Mouse (Mus musculus): ENCODE measurements around the gene 6030408B16Rik. TPM values are rescaled to one million over a fixed set of nuclear protein-coding genes. Genes with fewer than 3 reads are reported as not detected.

6030408B16Rik gene
- total and polyA plus RNA-seq, 2 experiments from 2014 or later: 0.22 TPM; not detected in 1

DNA sequence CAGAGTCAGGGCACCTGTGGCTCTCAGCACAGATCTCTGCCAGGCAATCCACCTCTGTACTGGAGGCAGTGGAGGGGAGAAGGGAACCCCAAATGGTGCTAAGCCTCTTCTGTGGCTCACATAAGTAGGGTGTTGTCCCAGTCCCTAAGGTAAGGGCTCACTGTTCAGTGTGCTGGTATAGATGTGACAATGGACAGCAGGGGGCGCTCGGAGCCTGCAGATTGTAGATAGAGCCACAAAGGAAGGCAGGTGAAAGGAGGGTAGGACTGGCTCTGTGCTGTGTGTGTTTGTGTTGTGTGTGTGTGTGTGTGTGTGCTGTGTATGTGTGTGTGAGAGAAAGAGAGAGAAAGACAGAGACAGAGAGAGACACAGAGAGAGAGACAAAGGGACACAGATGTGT, 46.5 kb downstream of the 6030408B16Rik start:
- Histone ChIP-seq H3K36me3 (ENCODE audit: insufficient read depth, low read length) (no peaks in the 10 kb centered on the region), H3K4me3 (ENCODE audit: low read depth, low read length) (no peak overlapping the region), H3K4me1 (ENCODE audit: insufficient read depth, low read length) (no peaks in the 10 kb centered on the region), H3K9ac (replicated peaks; ENCODE audit: low read length, poor library complexity, severe bottlenecking) (no peak overlapping the region), H3K27me3 (ENCODE audit: insufficient read depth, low read length) (no peaks in the 10 kb centered on the region), H3K27ac (ENCODE audit: low read depth, low read length) (no peak overlapping the region), H3K9me3 (ENCODE audit: low read length) (no peaks in the 10 kb centered on the region), H3K4me2 (ENCODE audit: low read depth, low read length, poor library complexity, severe bottlenecking) (no peak overlapping the region)
- ATAC-seq (ENCODE audit: low FRiP score): peak; percentile 75
- DNase-seq (ENCODE audit: low spot score): peak; percentile 92
- 0% methylated on average over 2 of the region's 2 CpGs for WGBS
- TF ChIP-seq CTCF (IDR thresholded peaks at IDR 0.05): peak; percentile 99

GRCm38 (mm10) chr15:101341797-101342515, 48.9 kb downstream of the 6030408B16Rik start:
- Histone ChIP-seq H3K9me3 (ENCODE audit: low read length) (no peaks in the 10 kb centered on the region), H3K4me2 (ENCODE audit: low read depth, low read length, poor library complexity, severe bottlenecking) (no peak overlapping the region), H3K36me3 (ENCODE audit: insufficient read depth, low read length) (no peaks in the 10 kb centered on the region), H3K4me3 (ENCODE audit: low read depth, low read length) (no peak overlapping the region), H3K27ac (ENCODE audit: low read depth, low read length) (no peak overlapping the region), H3K4me1 (ENCODE audit: insufficient read depth, low read length) (no peaks in the 10 kb centered on the region), H3K27me3 (ENCODE audit: insufficient read depth, low read length) (no peaks in the 10 kb centered on the region), H3K9ac (replicated peaks; ENCODE audit: low read length, poor library complexity, severe bottlenecking) (no peak overlapping the region)
- 60% methylated on average over 5 of the region's 5 CpGs for WGBS
- TF ChIP-seq CTCF (IDR thresholded peaks at IDR 0.05): peak; percentile 61
- DNase-seq (ENCODE audit: low spot score) (no peak), ATAC-seq (ENCODE audit: low FRiP score) (no peak)

Other genes with a start within 250 kb of the 6030408B16Rik start
- gene Gm47841, start 245.8 kb upstream of the 6030408B16Rik start, total RNA-seq (2014; rRNA removed): not detected in 2 replicates
- not detected in 2 replicates for gene Gm47841, start 245.8 kb upstream of the 6030408B16Rik start, polyA plus RNA-seq (2015; fragmentation: Nextera tagmentation; extraction: Ambion mirVana)
- gene Fignl2, start 214.6 kb upstream of the 6030408B16Rik start, total RNA-seq (2014; rRNA removed): 1.0 and 3.4 TPM in 2 replicates
- 0.04 and 0.05 TPM in 2 replicates for gene Fignl2, start 214.6 kb upstream of the 6030408B16Rik start, polyA plus RNA-seq (2015; fragmentation: Nextera tagmentation; extraction: Ambion mirVana)
- gene Ankrd33, start 177.5 kb upstream of the 6030408B16Rik start, total RNA-seq (2014; rRNA removed): not detected in 2 replicates
- gene Ankrd33, start 177.5 kb upstream of the 6030408B16Rik start, polyA plus RNA-seq (2015; fragmentation: Nextera tagmentation; extraction: Ambion mirVana): not detected in 2 replicates
- gene Acvrl1, start 164.7 kb upstream of the 6030408B16Rik start, total RNA-seq (2014; rRNA removed): 8.4 and 11.2 TPM in 2 replicates
- gene Acvrl1, start 164.7 kb upstream of the 6030408B16Rik start, polyA plus RNA-seq (2015; fragmentation: Nextera tagmentation; extraction: Ambion mirVana): 6.1 and 6.7 TPM in 2 replicates
- gene Acvr1b, start 119.1 kb upstream of the 6030408B16Rik start, total RNA-seq (2014; rRNA removed): 77.8 and 86.8 TPM in 2 replicates
- gene Acvr1b, start 119.1 kb upstream of the 6030408B16Rik start, polyA plus RNA-seq (2015; fragmentation: Nextera tagmentation; extraction: Ambion mirVana): 15.2 and 15.8 TPM in 2 replicates
- gene Grasp, start 69.0 kb upstream of the 6030408B16Rik start, total RNA-seq (2014; rRNA removed): 6.3 and 7.7 TPM in 2 replicates
- gene Grasp, start 69.0 kb upstream of the 6030408B16Rik start, polyA plus RNA-seq (2015; fragmentation: Nextera tagmentation; extraction: Ambion mirVana): 1.8 and 1.9 TPM in 2 replicates
- 6.9 and 7.7 TPM in 2 replicates for gene Nr4a1, start 38.9 kb upstream of the 6030408B16Rik start, total RNA-seq (2014; rRNA removed)
- 6.9 and 7.0 TPM in 2 replicates for gene Nr4a1, start 38.9 kb upstream of the 6030408B16Rik start, polyA plus RNA-seq (2015; fragmentation: Nextera tagmentation; extraction: Ambion mirVana)
- 33.5 and 61.1 TPM in 2 replicates for gene Atg101, start 8.9 kb upstream of the 6030408B16Rik start, total RNA-seq (2014; rRNA removed)
- gene Atg101, start 8.9 kb upstream of the 6030408B16Rik start, polyA plus RNA-seq (2015; fragmentation: Nextera tagmentation; extraction: Ambion mirVana): 74.2 and 75.6 TPM in 2 replicates
- gene Krt80, start 77.0 kb downstream of the 6030408B16Rik start, total RNA-seq (2014; rRNA removed): 0.09 and 1.0 TPM in 2 replicates
- gene Krt80, start 77.0 kb downstream of the 6030408B16Rik start, polyA plus RNA-seq (2015; fragmentation: Nextera tagmentation; extraction: Ambion mirVana): 0.16 and 0.33 TPM in 2 replicates
- 0.49 and 0.52 TPM in 2 replicates for gene Krt7, start 117.8 kb downstream of the 6030408B16Rik start, total RNA-seq (2014; rRNA removed)
- 0.20 and 0.82 TPM in 2 replicates for gene Krt7, start 117.8 kb downstream of the 6030408B16Rik start, polyA plus RNA-seq (2015; fragmentation: Nextera tagmentation; extraction: Ambion mirVana)
- 0.76 and 1.2 TPM in 2 replicates for gene Krt87, start 145.6 kb downstream of the 6030408B16Rik start, total RNA-seq (2014; rRNA removed)
- gene Krt87, start 145.6 kb downstream of the 6030408B16Rik start, polyA plus RNA-seq (2015; fragmentation: Nextera tagmentation; extraction: Ambion mirVana): 0.76 and 0.84 TPM in 2 replicates
- not detected in 2 replicates for gene Krt88, start 154.5 kb downstream of the 6030408B16Rik start, total RNA-seq (2014; rRNA removed)
- not detected in 2 replicates for gene Krt88, start 154.5 kb downstream of the 6030408B16Rik start, polyA plus RNA-seq (2015; fragmentation: Nextera tagmentation; extraction: Ambion mirVana)
- gene Krt81, start 170.5 kb downstream of the 6030408B16Rik start, total RNA-seq (2014; rRNA removed): 0.28 and 0.49 TPM in 2 replicates
- 0.17 TPM in 1 of 2 replicates, not detected in the other for gene Krt81, start 170.5 kb downstream of the 6030408B16Rik start, polyA plus RNA-seq (2015; fragmentation: Nextera tagmentation; extraction: Ambion mirVana)
- 0.38 TPM in 1 of 2 replicates, not detected in the other for gene Krt86, start 180.3 kb downstream of the 6030408B16Rik start, total RNA-seq (2014; rRNA removed)
- 0.15 and 0.17 TPM in 2 replicates for gene Krt86, start 180.3 kb downstream of the 6030408B16Rik start, polyA plus RNA-seq (2015; fragmentation: Nextera tagmentation; extraction: Ambion mirVana)
- gene Krt83, start 198.3 kb downstream of the 6030408B16Rik start, total RNA-seq (2014; rRNA removed): not detected in 2 replicates
- not detected in 2 replicates for gene Krt83, start 198.3 kb downstream of the 6030408B16Rik start, polyA plus RNA-seq (2015; fragmentation: Nextera tagmentation; extraction: Ambion mirVana)
- gene Gm49425, start 224.0 kb downstream of the 6030408B16Rik start, total RNA-seq (2014; rRNA removed): not detected in 2 replicates
- gene Gm49425, start 224.0 kb downstream of the 6030408B16Rik start, polyA plus RNA-seq (2015; fragmentation: Nextera tagmentation; extraction: Ambion mirVana): not detected in 2 replicates
- gene Krt84, start 239.6 kb downstream of the 6030408B16Rik start, total RNA-seq (2014; rRNA removed): not detected in 2 replicates
- not detected in 2 replicates for gene Krt84, start 239.6 kb downstream of the 6030408B16Rik start, polyA plus RNA-seq (2015; fragmentation: Nextera tagmentation; extraction: Ambion mirVana)